Comparison of ENCODE assay signal across 34 mouse cellular contexts in the genomic region with DNA sequence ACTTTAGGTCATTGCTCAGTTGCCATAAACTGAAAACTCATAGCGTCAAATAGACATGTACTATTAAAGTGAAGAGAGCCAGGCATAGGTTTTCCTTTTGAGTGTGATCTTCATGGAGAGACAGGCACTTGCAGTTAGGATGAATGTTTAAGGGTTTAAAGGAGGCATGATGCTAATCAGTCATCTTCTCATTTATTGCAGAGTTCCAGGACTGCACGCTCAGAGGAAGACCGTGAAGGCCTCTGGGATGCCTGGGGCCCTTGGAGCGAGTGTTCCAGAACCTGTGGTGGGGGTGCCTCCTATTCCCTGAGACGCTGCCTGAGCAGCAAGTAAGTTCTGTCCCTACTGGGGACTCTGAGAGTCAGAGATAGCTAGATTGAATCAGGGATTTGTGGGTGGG.
"Had no signal": no experiment of that assay in that cellular context is flagged by ENCODE, and none has a peak within 500 bp of the region (broad histone marks: within the 10 kb centered on the region; RNA-seq: fewer than 3 reads in every experiment).

No protein-coding gene starts in this region.

- H3K4me3 ChIP-seq: heart, embryonic 10.5 days; heart, embryonic 12.5 days; heart, embryonic 13.5 days; heart, embryonic 15.5 days; hindbrain, embryonic 10.5 days; hindbrain, embryonic 12.5 days; hindbrain, embryonic 13.5 days; hindbrain, embryonic 15.5 days; intestine, embryonic 15.5 days; kidney, embryonic 15.5 days; layer of hippocampus, adult 2 months had no signal

- H3K27me3 ChIP-seq: heart, embryonic 12.5 days; heart, embryonic 13.5 days; heart, embryonic 15.5 days; hindbrain, embryonic 12.5 days; hindbrain, embryonic 13.5 days; hindbrain, embryonic 15.5 days; intestine, embryonic 15.5 days; kidney, embryonic 15.5 days had no signal

- H3K4me2 ChIP-seq: heart, embryonic 11.5 days; heart, embryonic 12.5 days; heart, embryonic 13.5 days; heart, embryonic 15.5 days; hindbrain, embryonic 12.5 days; hindbrain, embryonic 13.5 days; hindbrain, embryonic 15.5 days; intestine, embryonic 15.5 days; kidney, embryonic 15.5 days had no signal

- H3K9ac ChIP-seq: heart, embryonic 12.5 days; heart, embryonic 13.5 days; heart, embryonic 15.5 days; hindbrain, embryonic 12.5 days; hindbrain, embryonic 13.5 days; hindbrain, embryonic 15.5 days; intestine, embryonic 15.5 days; kidney, embryonic 15.5 days had no signal

- H3K9me3 ChIP-seq: heart, embryonic 10.5 days; heart, embryonic 12.5 days; heart, embryonic 13.5 days; heart, embryonic 15.5 days; hindbrain, embryonic 10.5 days; hindbrain, embryonic 12.5 days; hindbrain, embryonic 13.5 days; hindbrain, embryonic 15.5 days; intestine, embryonic 15.5 days; kidney, embryonic 15.5 days had no signal

- H3K4me1 ChIP-seq: heart, embryonic 10.5 days; heart, embryonic 12.5 days; hindbrain, embryonic 13.5 days; hindbrain, embryonic 15.5 days; intestine, embryonic 15.5 days; kidney, embryonic 15.5 days had no signal

- H3K27ac ChIP-seq: heart, embryonic 10.5 days; heart, embryonic 13.5 days; heart, embryonic 15.5 days; hindbrain, embryonic 10.5 days; hindbrain, embryonic 12.5 days; hindbrain, embryonic 13.5 days; hindbrain, embryonic 15.5 days; hindbrain, postnatal 0 days; intestine, embryonic 15.5 days; kidney, embryonic 15.5 days; kidney, postnatal 0 days; layer of hippocampus, adult 2 months had no signal

- DNase-seq: heart, postnatal 10 days; heart, postnatal 14 days; heart, postnatal 36 days; heart, postnatal 4 days; kidney, adult 11 months; kidney, adult 18-20 months; kidney, adult 2 months; kidney, adult 8-10 months; kidney, adult 9 months; kidney, postnatal 10 days; kidney, postnatal 14 days; kidney, postnatal 25 days; kidney, postnatal 36 days; kidney, postnatal 4 days; layer of hippocampus, adult 9-11 months; layer of hippocampus, postnatal 36 days had no signal

- ATAC-seq: hindbrain, embryonic 16.5 days; hindbrain, postnatal 0 days; inflammation-experienced regulatory T-cells, adult 6 months; intestine, embryonic 15.5 days; intestine, embryonic 16.5 days; intestine, postnatal 0 days had no signal

- H3K36me3 ChIP-seq: heart, embryonic 10.5 days; heart, embryonic 12.5 days; heart, embryonic 15.5 days; hindbrain, embryonic 10.5 days; hindbrain, embryonic 12.5 days; hindbrain, embryonic 13.5 days; hindbrain, embryonic 15.5 days; intestine, embryonic 15.5 days; kidney, embryonic 15.5 days had no signal
